ENCODE assay signal across 8 mouse cellular contexts in genomic region chr9:21901223-21901820, GRCm38 (mm10). TPM values are rescaled to one million over a fixed set of nuclear protein-coding genes. Genes with fewer than 3 reads are reported as not detected.
DNase-seq lines count a peak whose midpoint lies in the region; ATAC-seq and TF ChIP-seq lines count a peak whose summit lies in the region.

No protein-coding gene starts in this region.

- H3K9me3 ChIP-seq in embryonic facial prominence, embryonic 11.5 days (replicated peaks; ENCODE audit: control insufficient read depth, low read length) = no peaks in the 10 kb centered on the region
- no peaks in the 10 kb centered on the region for H3K9me3 ChIP-seq in heart, embryonic 11.5 days (replicated peaks; ENCODE audit: control insufficient read depth, low read length)
- no peaks in the 10 kb centered on the region for H3K9me3 ChIP-seq in kidney, embryonic 15.5 days (replicated peaks)
- H3K9me3 ChIP-seq in limb, embryonic 14.5 days (ENCODE audit: control insufficient read depth, low read length) = no peaks in the 10 kb centered on the region
- H3K9me3 ChIP-seq in midbrain, embryonic 15.5 days = no peaks in the 10 kb centered on the region
- H3K9me3 ChIP-seq in stomach, embryonic 15.5 days = no peaks in the 10 kb centered on the region

- H3K4me3 ChIP-seq in embryonic facial prominence, embryonic 11.5 days (ENCODE audit: low read depth, low read length) = peak overlapping the region; percentile 35
- peak overlapping the region; percentile 42 for H3K4me3 ChIP-seq in heart, embryonic 11.5 days (ENCODE audit: low read depth, low read length)
- H3K4me3 ChIP-seq in kidney, embryonic 15.5 days (replicated peaks) = peak overlapping the region; percentile 44
- H3K4me3 ChIP-seq in limb, embryonic 14.5 days (replicated peaks; ENCODE audit: low read length) = peak overlapping the region; percentile 38
- H3K4me3 ChIP-seq in midbrain, embryonic 15.5 days = peak overlapping the region; percentile 40
- peak overlapping the region; percentile 44 for H3K4me3 ChIP-seq in stomach, embryonic 15.5 days (replicated peaks)

- H3K4me2 ChIP-seq in embryonic facial prominence, embryonic 11.5 days (ENCODE audit: low read depth, low read length) = peak overlapping the region; percentile 44
- H3K4me2 ChIP-seq in heart, embryonic 11.5 days = peak overlapping the region; percentile 67
- peak overlapping the region; percentile 61 for H3K4me2 ChIP-seq in kidney, embryonic 15.5 days
- H3K4me2 ChIP-seq in limb, embryonic 14.5 days (replicated peaks; ENCODE audit: low read depth, low read length, severe bottlenecking) = peak overlapping the region; percentile 48
- H3K4me2 ChIP-seq in midbrain, embryonic 15.5 days = peak overlapping the region; percentile 48
- H3K4me2 ChIP-seq in stomach, embryonic 15.5 days = peak overlapping the region; percentile 54

- peak; percentile 99 for ATAC-seq in CD4-positive, CD25-positive, alpha-beta regulatory T cell, adult 4 months
- peak; percentile 81 for ATAC-seq in embryonic facial prominence, embryonic 11.5 days (replicated peaks; ENCODE audit: insufficient number of reproducible peaks, low FRiP score, low TSS enrichment, low read depth)
- no peak; the same call in 1 of the 2 replicates for ATAC-seq in heart, embryonic 11.5 days (replicated peaks; ENCODE audit: insufficient number of reproducible peaks, low FRiP score, low TSS enrichment)
- ATAC-seq in kidney, embryonic 15.5 days (replicated peaks; ENCODE audit: low FRiP score) = peak; percentile 77
- ATAC-seq in limb, embryonic 14.5 days (ENCODE audit: low FRiP score, low read depth) = peak; percentile 91
- peak; percentile 87 for ATAC-seq in midbrain, embryonic 15.5 days (replicated peaks)
- ATAC-seq in stomach, embryonic 15.5 days (ENCODE audit: insufficient read depth, low FRiP score, low read depth) = peak; percentile 76; the same call in 1 of the 2 replicates

- no peaks in the 10 kb centered on the region for H3K27me3 ChIP-seq in embryonic facial prominence, embryonic 11.5 days (ENCODE audit: control insufficient read depth, insufficient read depth, low read length)
- H3K27me3 ChIP-seq in heart, embryonic 11.5 days (ENCODE audit: control insufficient read depth, insufficient read depth, low read length) = no peaks in the 10 kb centered on the region
- peaks cover 16% of the 10 kb centered on the region for H3K27me3 ChIP-seq in kidney, embryonic 15.5 days
- no peaks in the 10 kb centered on the region for H3K27me3 ChIP-seq in limb, embryonic 14.5 days (ENCODE audit: control insufficient read depth, insufficient read depth, low read length)
- H3K27me3 ChIP-seq in midbrain, embryonic 15.5 days (replicated peaks) = peaks cover 23% of the 10 kb centered on the region
- no peaks in the 10 kb centered on the region; the same call in 1 of the 2 replicates for H3K27me3 ChIP-seq in stomach, embryonic 15.5 days (replicated peaks)

- H3K27ac ChIP-seq in embryonic facial prominence, embryonic 11.5 days (replicated peaks; ENCODE audit: low read depth, low read length) = no peak overlapping the region
- no peak overlapping the region for H3K27ac ChIP-seq in heart, embryonic 11.5 days (ENCODE audit: low read depth, low read length)
- H3K27ac ChIP-seq in kidney, embryonic 15.5 days = no peak overlapping the region
- no peak overlapping the region for H3K27ac ChIP-seq in limb, embryonic 14.5 days (replicated peaks; ENCODE audit: low read depth, low read length)
- peak overlapping the region; percentile 43 for H3K27ac ChIP-seq in midbrain, embryonic 15.5 days
- no peak overlapping the region for H3K27ac ChIP-seq in stomach, embryonic 15.5 days

- no peaks in the 10 kb centered on the region for H3K36me3 ChIP-seq in embryonic facial prominence, embryonic 11.5 days (replicated peaks; ENCODE audit: control insufficient read depth, insufficient read depth, low read depth, low read length)
- no peaks in the 10 kb centered on the region for H3K36me3 ChIP-seq in heart, embryonic 11.5 days (ENCODE audit: control insufficient read depth, insufficient read depth, low read length)
- H3K36me3 ChIP-seq in kidney, embryonic 15.5 days = no peaks in the 10 kb centered on the region
- no peaks in the 10 kb centered on the region for H3K36me3 ChIP-seq in limb, embryonic 14.5 days (ENCODE audit: control insufficient read depth, insufficient read depth, low read length)
- no peaks in the 10 kb centered on the region for H3K36me3 ChIP-seq in midbrain, embryonic 15.5 days (replicated peaks)
- H3K36me3 ChIP-seq in stomach, embryonic 15.5 days = no peaks in the 10 kb centered on the region

- 17% methylated on average over 10 of the region's 10 CpGs for WGBS in embryonic facial prominence, embryonic 11.5 days
- WGBS in heart, embryonic 11.5 days (ENCODE audit: insufficient replicate concordance) = 15% methylated on average over 10 of the region's 10 CpGs
- WGBS in kidney, embryonic 15.5 days = 13% methylated on average over 10 of the region's 10 CpGs
- WGBS in limb, embryonic 14.5 days = 20% methylated on average over 10 of the region's 10 CpGs
- WGBS in midbrain, embryonic 15.5 days = 12% methylated on average over 10 of the region's 10 CpGs
- WGBS in stomach, embryonic 15.5 days = 14% methylated on average over 10 of the region's 10 CpGs

- TF ChIP-seq POLR2A in limb, embryonic 14.5 days (IDR thresholded peaks at IDR 0.05; ENCODE audit: borderline replicate concordance, extremely low read depth, insufficient read depth, insufficient read length) = no peak

- DNase-seq in adrenal gland, postnatal 14 days = peak; percentile 75
- DNase-seq in embryonic facial prominence, embryonic 11.5 days (ENCODE audit: low spot score) = peak; percentile 92
- DNase-seq in limb, embryonic 14.5 days (ENCODE audit: low spot score) = peak; percentile 90

- no peaks in the 10 kb centered on the region for H3K4me1 ChIP-seq in embryonic facial prominence, embryonic 11.5 days (ENCODE audit: control insufficient read depth, insufficient read depth, low read length)
- H3K4me1 ChIP-seq in heart, embryonic 11.5 days (ENCODE audit: control insufficient read depth, insufficient read depth, low read length) = no peaks in the 10 kb centered on the region
- H3K4me1 ChIP-seq in kidney, embryonic 15.5 days = peaks cover 4% of the 10 kb centered on the region; the same call in 1 of the 2 replicates
- H3K4me1 ChIP-seq in limb, embryonic 14.5 days (ENCODE audit: control insufficient read depth, insufficient read depth, low read length) = no peaks in the 10 kb centered on the region
- H3K4me1 ChIP-seq in midbrain, embryonic 15.5 days = peaks cover 4% of the 10 kb centered on the region; the same call in 1 of the 2 replicates
- H3K4me1 ChIP-seq in stomach, embryonic 15.5 days = no peaks in the 10 kb centered on the region

- peak overlapping the region; percentile 47 for H3K9ac ChIP-seq in embryonic facial prominence, embryonic 11.5 days (replicated peaks; ENCODE audit: low read length)
- peak overlapping the region; percentile 31 for H3K9ac ChIP-seq in heart, embryonic 11.5 days (ENCODE audit: low read depth, low read length)
- no peak overlapping the region for H3K9ac ChIP-seq in kidney, embryonic 15.5 days
- H3K9ac ChIP-seq in limb, embryonic 14.5 days (ENCODE audit: low read depth, low read length, severe bottlenecking) = no peak overlapping the region
- H3K9ac ChIP-seq in midbrain, embryonic 15.5 days = 0 out of 2 replicates have a peak overlapping the region, but pooled peaks have one; percentile 22
- no peak overlapping the region for H3K9ac ChIP-seq in stomach, embryonic 15.5 days

RNA-seq across cellular contexts. Expression of gene Rab3d, which starts 16.7 kb away (rescaled TPM):
- 10 to 100 TPM in 1 of 2 experiments, 1 to 10 TPM in 1; 8.4 to 11.3 TPM for polyA plus RNA-seq in CD4-positive, CD25-positive, alpha-beta regulatory T cell, adult 4 months (2017; shearing (Covaris generic))
- 30.2 and 35.6 TPM in 2 replicates for total RNA-seq in adrenal gland, postnatal 14 days (2021)
- polyA plus RNA-seq in embryonic facial prominence, embryonic 11.5 days (2014; fragmentation: Nextera tagmentation; extraction: Ambion mirVana) = 4.8 and 6.1 TPM in 2 replicates
- 5.6 and 6.4 TPM in 2 replicates for polyA plus RNA-seq in heart, embryonic 11.5 days (2014; fragmentation: Nextera tagmentation; extraction: Ambion mirVana)
- 11.0 and 11.3 TPM in 2 replicates for polyA plus RNA-seq in kidney, embryonic 15.5 days (2015; fragmentation: Nextera tagmentation; extraction: Ambion mirVana)
- polyA plus RNA-seq in limb, embryonic 14.5 days (2012; rRNA removed) = 30.1 and 30.7 TPM in 2 replicates
- polyA plus RNA-seq in limb, embryonic 14.5 days (2014; fragmentation: Nextera tagmentation; extraction: Ambion mirVana) = 32.5 and 36.3 TPM in 2 replicates
- polyA plus RNA-seq in midbrain, embryonic 15.5 days (2015; fragmentation: Nextera tagmentation; extraction: Ambion mirVana) = 15.4 and 15.5 TPM in 2 replicates
- polyA plus RNA-seq in stomach, embryonic 15.5 days (2015; fragmentation: Nextera tagmentation; extraction: Ambion mirVana) = 72.0 and 75.8 TPM in 2 replicates

RNA-seq across cellular contexts. Expression of gene Ccdc159, which starts 25.9 kb away (rescaled TPM):
- under 1 TPM in 1 of 2 experiments, not detected in 1; 0.94 TPM for polyA plus RNA-seq in CD4-positive, CD25-positive, alpha-beta regulatory T cell, adult 4 months (2017; shearing (Covaris generic))
- 6.5 and 8.5 TPM in 2 replicates for total RNA-seq in adrenal gland, postnatal 14 days (2021)
- polyA plus RNA-seq in embryonic facial prominence, embryonic 11.5 days (2014; fragmentation: Nextera tagmentation; extraction: Ambion mirVana) = 2.5 and 3.1 TPM in 2 replicates
- polyA plus RNA-seq in heart, embryonic 11.5 days (2014; fragmentation: Nextera tagmentation; extraction: Ambion mirVana) = 2.3 and 3.3 TPM in 2 replicates
- polyA plus RNA-seq in kidney, embryonic 15.5 days (2015; fragmentation: Nextera tagmentation; extraction: Ambion mirVana) = 5.5 and 5.9 TPM in 2 replicates
- 9.6 and 10.8 TPM in 2 replicates for polyA plus RNA-seq in limb, embryonic 14.5 days (2012; rRNA removed)
- polyA plus RNA-seq in limb, embryonic 14.5 days (2014; fragmentation: Nextera tagmentation; extraction: Ambion mirVana) = 2.8 and 3.3 TPM in 2 replicates
- polyA plus RNA-seq in midbrain, embryonic 15.5 days (2015; fragmentation: Nextera tagmentation; extraction: Ambion mirVana) = 13.4 and 14.1 TPM in 2 replicates
- 4.4 and 5.2 TPM in 2 replicates for polyA plus RNA-seq in stomach, embryonic 15.5 days (2015; fragmentation: Nextera tagmentation; extraction: Ambion mirVana)

RNA-seq across cellular contexts. Expression of gene Tmem205, which starts 26.0 kb away (rescaled TPM):
- 1 to 10 TPM; 8.0 to 8.7 TPM for polyA plus RNA-seq in CD4-positive, CD25-positive, alpha-beta regulatory T cell, adult 4 months (2017; shearing (Covaris generic))
- total RNA-seq in adrenal gland, postnatal 14 days (2021) = 203 and 258 TPM in 2 replicates
- 28.5 and 33.8 TPM in 2 replicates for polyA plus RNA-seq in embryonic facial prominence, embryonic 11.5 days (2014; fragmentation: Nextera tagmentation; extraction: Ambion mirVana)
- polyA plus RNA-seq in heart, embryonic 11.5 days (2014; fragmentation: Nextera tagmentation; extraction: Ambion mirVana) = 39.0 and 45.1 TPM in 2 replicates
- 59.2 and 61.0 TPM in 2 replicates for polyA plus RNA-seq in kidney, embryonic 15.5 days (2015; fragmentation: Nextera tagmentation; extraction: Ambion mirVana)
- polyA plus RNA-seq in limb, embryonic 14.5 days (2012; rRNA removed) = 37.4 and 45.3 TPM in 2 replicates
- polyA plus RNA-seq in limb, embryonic 14.5 days (2014; fragmentation: Nextera tagmentation; extraction: Ambion mirVana) = 49.5 and 51.5 TPM in 2 replicates
- 49.3 and 52.4 TPM in 2 replicates for polyA plus RNA-seq in midbrain, embryonic 15.5 days (2015; fragmentation: Nextera tagmentation; extraction: Ambion mirVana)
- 70.7 and 74.5 TPM in 2 replicates for polyA plus RNA-seq in stomach, embryonic 15.5 days (2015; fragmentation: Nextera tagmentation; extraction: Ambion mirVana)

RNA-seq across cellular contexts. Expression of gene Plppr2, which starts 35.5 kb away (rescaled TPM):
- polyA plus RNA-seq in CD4-positive, CD25-positive, alpha-beta regulatory T cell, adult 4 months (2017; shearing (Covaris generic)) = under 1 TPM; 0.28 to 0.90 TPM
- total RNA-seq in adrenal gland, postnatal 14 days (2021) = 25.5 and 31.0 TPM in 2 replicates
- polyA plus RNA-seq in embryonic facial prominence, embryonic 11.5 days (2014; fragmentation: Nextera tagmentation; extraction: Ambion mirVana) = 6.9 and 9.5 TPM in 2 replicates
- polyA plus RNA-seq in heart, embryonic 11.5 days (2014; fragmentation: Nextera tagmentation; extraction: Ambion mirVana) = 5.3 and 5.5 TPM in 2 replicates
- polyA plus RNA-seq in kidney, embryonic 15.5 days (2015; fragmentation: Nextera tagmentation; extraction: Ambion mirVana) = 7.9 and 11.3 TPM in 2 replicates
- polyA plus RNA-seq in limb, embryonic 14.5 days (2012; rRNA removed) = 31.7 and 44.2 TPM in 2 replicates
- polyA plus RNA-seq in limb, embryonic 14.5 days (2014; fragmentation: Nextera tagmentation; extraction: Ambion mirVana) = 8.7 and 11.2 TPM in 2 replicates
- 116 and 120 TPM in 2 replicates for polyA plus RNA-seq in midbrain, embryonic 15.5 days (2015; fragmentation: Nextera tagmentation; extraction: Ambion mirVana)
- 7.9 and 8.1 TPM in 2 replicates for polyA plus RNA-seq in stomach, embryonic 15.5 days (2015; fragmentation: Nextera tagmentation; extraction: Ambion mirVana)

RNA-seq across cellular contexts. Expression of gene Dock6, which starts 48.9 kb away (rescaled TPM):
- 1 to 10 TPM in 1 of 2 experiments, under 1 TPM in 1; 0.61 to 1.4 TPM for polyA plus RNA-seq in CD4-positive, CD25-positive, alpha-beta regulatory T cell, adult 4 months (2017; shearing (Covaris generic))
- 46.0 and 49.2 TPM in 2 replicates for total RNA-seq in adrenal gland, postnatal 14 days (2021)
- polyA plus RNA-seq in embryonic facial prominence, embryonic 11.5 days (2014; fragmentation: Nextera tagmentation; extraction: Ambion mirVana) = 15.6 and 17.8 TPM in 2 replicates
- 43.9 and 50.1 TPM in 2 replicates for polyA plus RNA-seq in heart, embryonic 11.5 days (2014; fragmentation: Nextera tagmentation; extraction: Ambion mirVana)
- polyA plus RNA-seq in kidney, embryonic 15.5 days (2015; fragmentation: Nextera tagmentation; extraction: Ambion mirVana) = 36.8 and 46.3 TPM in 2 replicates
- 155 and 191 TPM in 2 replicates for polyA plus RNA-seq in limb, embryonic 14.5 days (2012; rRNA removed)
- polyA plus RNA-seq in limb, embryonic 14.5 days (2014; fragmentation: Nextera tagmentation; extraction: Ambion mirVana) = 31.6 and 38.8 TPM in 2 replicates
- polyA plus RNA-seq in midbrain, embryonic 15.5 days (2015; fragmentation: Nextera tagmentation; extraction: Ambion mirVana) = 19.2 and 20.4 TPM in 2 replicates
- 41.8 and 44.7 TPM in 2 replicates for polyA plus RNA-seq in stomach, embryonic 15.5 days (2015; fragmentation: Nextera tagmentation; extraction: Ambion mirVana)

Comparison
In these comparisons a context has a peak if more than half of its experiments do, and no peak if none do; other contexts are left out.
1. H3K9ac ChIP-seq: peak in embryonic facial prominence, embryonic 11.5 days (single experiment), heart, embryonic 11.5 days (single experiment) and midbrain, embryonic 15.5 days (single experiment); none in kidney, embryonic 15.5 days (single experiment), limb, embryonic 14.5 days (single experiment) and stomach, embryonic 15.5 days (single experiment).
2. Peak in every context shown above with its lines, with median percentiles within 50 percentile points of each other: DNase-seq, H3K4me2 ChIP-seq and H3K4me3 ChIP-seq.